Mouse (Mus musculus): ENCODE data around the gene Tmem235. TPM values are rescaled to one million over a fixed set of nuclear protein-coding genes. Genes with fewer than 3 reads are reported as not detected.

The Tmem235 gene
- polyA plus RNA-seq, 2 experiments: not detected

DNA sequence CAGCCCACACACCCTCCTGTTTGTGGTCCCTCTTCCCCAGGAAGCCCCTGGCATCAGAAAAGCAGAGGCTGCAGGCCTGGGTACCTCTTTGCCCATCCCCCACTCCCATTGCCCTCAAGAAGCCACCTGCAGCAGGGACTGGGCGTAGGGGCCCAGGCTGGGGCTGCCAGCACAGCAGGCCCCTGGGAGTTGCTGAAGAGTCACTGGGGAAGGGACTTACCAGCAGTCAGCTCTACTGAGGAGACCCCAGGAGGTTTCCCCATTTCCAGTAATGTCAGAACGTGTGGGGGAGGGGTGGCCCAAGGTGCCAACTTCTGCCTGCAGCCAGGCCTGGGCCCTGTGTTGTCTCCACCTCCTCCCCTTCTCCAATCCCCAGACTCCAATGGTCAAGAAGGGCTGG lies 41.7 kb downstream of the Tmem235 start:
- Histone ChIP-seq H3K4me1 (ENCODE audit: control insufficient read depth, insufficient read depth, low read length) (no peaks in the 10 kb centered on the region), H3K9ac (ENCODE audit: low read depth, low read length, severe bottlenecking) (no peak overlapping the region), H3K36me3 (ENCODE audit: control insufficient read depth, insufficient read depth, low read length) (no peaks in the 10 kb centered on the region), H3K4me3 (replicated peaks; ENCODE audit: low read length) (no peak overlapping the region), H3K27me3 (ENCODE audit: control insufficient read depth, insufficient read depth, low read length) (no peaks in the 10 kb centered on the region), H3K9me3 (ENCODE audit: control insufficient read depth, low read length) (no peaks in the 10 kb centered on the region), H3K27ac (replicated peaks; ENCODE audit: low read depth, low read length) (no peak overlapping the region), H3K4me2 (replicated peaks; ENCODE audit: low read depth, low read length, severe bottlenecking) (no peak overlapping the region)
- DNase-seq (ENCODE audit: low spot score) (no peak), ATAC-seq (ENCODE audit: low FRiP score, low read depth) (no peak)
- TF ChIP-seq POLR2A (IDR thresholded peaks at IDR 0.05; ENCODE audit: borderline replicate concordance, extremely low read depth, insufficient read depth, insufficient read length): no peak
- WGBS: 46% methylated on average over 2 of the region's 2 CpGs

DNA sequence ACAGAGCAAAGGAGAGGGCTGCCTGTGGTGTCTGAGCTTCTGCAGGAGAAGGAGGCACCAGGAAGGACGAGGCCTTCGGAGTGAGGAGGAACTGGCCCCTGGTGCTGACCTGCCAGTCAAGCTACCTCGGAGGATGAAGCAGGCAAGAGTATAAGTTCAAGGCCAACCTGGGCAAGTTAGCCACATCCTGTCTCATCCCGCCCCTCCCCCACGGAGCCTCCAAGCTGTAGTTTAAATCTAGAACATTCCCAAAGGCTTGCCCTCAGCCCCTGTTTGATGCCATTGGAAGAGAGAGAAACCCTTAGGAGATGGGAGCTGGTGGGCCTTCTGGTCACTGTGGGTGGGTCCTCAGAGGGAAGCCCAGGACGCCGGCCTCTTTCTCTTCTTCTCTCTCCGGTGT lies 43.9 kb downstream of the Tmem235 start:
- no peak for TF ChIP-seq POLR2A (IDR thresholded peaks at IDR 0.05; ENCODE audit: borderline replicate concordance, extremely low read depth, insufficient read depth, insufficient read length)
- DNase-seq (ENCODE audit: low spot score): no peak
- Histone ChIP-seq H3K36me3 (ENCODE audit: control insufficient read depth, insufficient read depth, low read length) (no peaks in the 10 kb centered on the region), H3K27me3 (ENCODE audit: control insufficient read depth, insufficient read depth, low read length) (no peaks in the 10 kb centered on the region), H3K9ac (ENCODE audit: low read depth, low read length, severe bottlenecking) (no peak overlapping the region), H3K9me3 (ENCODE audit: control insufficient read depth, low read length) (no peaks in the 10 kb centered on the region), H3K4me2 (replicated peaks; ENCODE audit: low read depth, low read length, severe bottlenecking) (no peak overlapping the region), H3K4me1 (ENCODE audit: control insufficient read depth, insufficient read depth, low read length) (no peaks in the 10 kb centered on the region), H3K27ac (replicated peaks; ENCODE audit: low read depth, low read length) (no peak overlapping the region), H3K4me3 (replicated peaks; ENCODE audit: low read length) (no peak overlapping the region)
- whole genome bisulfite sequencing: 87% methylated on average over 8 of the region's 8 CpGs
- no peak for ATAC-seq (ENCODE audit: low FRiP score, low read depth)

DNA sequence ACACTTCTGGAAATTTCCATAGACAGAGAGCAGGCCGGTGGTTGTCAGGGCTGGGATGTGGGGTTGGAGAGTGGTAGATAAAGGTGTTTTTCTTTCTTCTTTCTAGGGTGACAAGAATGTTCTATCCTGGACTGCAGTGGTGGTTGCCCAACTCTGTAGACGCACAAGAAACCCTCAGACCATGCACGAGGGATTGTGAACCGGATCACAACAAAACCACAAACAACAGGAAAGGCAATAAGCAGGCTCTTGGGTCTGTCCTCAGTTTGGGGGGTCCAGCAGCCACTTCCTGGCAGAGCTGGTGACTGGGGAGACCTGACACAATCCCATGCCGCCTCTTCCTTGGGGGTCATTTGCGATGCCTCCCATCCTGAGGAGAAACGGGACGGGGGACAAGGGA lies 48.8 kb downstream of the Tmem235 start:
- Histone ChIP-seq H3K36me3 (ENCODE audit: control insufficient read depth, insufficient read depth, low read length) (no peaks in the 10 kb centered on the region), H3K4me3 (replicated peaks; ENCODE audit: low read length) (no peak overlapping the region), H3K9me3 (ENCODE audit: control insufficient read depth, low read length) (no peaks in the 10 kb centered on the region), H3K4me2 (replicated peaks; ENCODE audit: low read depth, low read length, severe bottlenecking) (no peak overlapping the region), H3K27me3 (ENCODE audit: control insufficient read depth, insufficient read depth, low read length) (no peaks in the 10 kb centered on the region), H3K4me1 (ENCODE audit: control insufficient read depth, insufficient read depth, low read length) (peaks cover 2% of the 10 kb centered on the region; the same call in 1 of the 2 replicates), H3K27ac (replicated peaks; ENCODE audit: low read depth, low read length) (no peak overlapping the region), H3K9ac (ENCODE audit: low read depth, low read length, severe bottlenecking) (no peak overlapping the region)
- no peak for ATAC-seq (ENCODE audit: low FRiP score, low read depth)
- no peak for DNase-seq (ENCODE audit: low spot score)
- 84% methylated on average over 8 of the region's 8 CpGs for WGBS
- TF ChIP-seq POLR2A (IDR thresholded peaks at IDR 0.05; ENCODE audit: borderline replicate concordance, extremely low read depth, insufficient read depth, insufficient read length): no peak

DNA sequence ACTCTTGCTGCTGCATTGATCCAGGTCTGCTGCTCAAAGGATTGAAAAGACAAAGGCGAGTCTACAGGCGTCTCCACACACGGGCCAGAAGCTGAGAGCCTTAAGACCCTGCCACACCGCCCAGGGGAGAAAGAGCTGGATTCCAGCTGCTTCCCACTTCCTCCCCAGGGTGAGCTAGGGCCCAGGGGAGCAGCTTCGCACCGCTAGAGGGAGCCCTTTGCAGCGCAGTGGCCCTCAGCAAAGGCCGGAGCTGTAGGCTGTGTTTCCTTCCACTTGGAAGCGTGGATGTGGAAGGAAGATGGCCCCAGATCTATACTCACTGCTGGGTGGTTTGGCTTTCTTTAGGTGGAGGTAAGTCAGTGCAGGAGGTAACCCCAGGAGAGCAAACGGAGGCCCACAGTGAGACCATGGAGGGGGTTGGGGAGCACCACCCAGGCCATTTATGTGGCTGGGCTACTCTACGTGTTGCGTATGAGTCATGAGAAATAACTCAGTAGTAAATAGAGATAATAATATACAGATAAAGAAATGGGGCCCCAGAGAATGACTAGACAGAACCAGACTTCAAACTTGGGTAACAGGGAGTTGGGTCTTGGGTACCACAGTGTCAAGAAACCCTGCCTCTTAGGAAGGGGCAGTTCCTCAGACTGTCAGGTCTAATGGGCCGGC lies 52.3 kb downstream of the Tmem235 start:
- DNase-seq (ENCODE audit: low spot score) (peak; percentile 59), ATAC-seq (ENCODE audit: low FRiP score, low read depth) (peak; percentile 64)
- 31% methylated on average over 12 of the region's 13 CpGs for WGBS
- H3K9ac ChIP-seq (ENCODE audit: low read depth, low read length, severe bottlenecking): no peak overlapping the region
- no peaks in the 10 kb centered on the region for H3K27me3 ChIP-seq (ENCODE audit: control insufficient read depth, insufficient read depth, low read length)
- H3K36me3 ChIP-seq (ENCODE audit: control insufficient read depth, insufficient read depth, low read length): no peaks in the 10 kb centered on the region
- no peak overlapping the region for H3K4me2 ChIP-seq (replicated peaks; ENCODE audit: low read depth, low read length, severe bottlenecking)
- H3K4me3 ChIP-seq (replicated peaks; ENCODE audit: low read length): no peak overlapping the region
- H3K4me1 ChIP-seq (ENCODE audit: control insufficient read depth, insufficient read depth, low read length): peaks cover 2% of the 10 kb centered on the region; the same call in 1 of the 2 replicates
- 0 out of 2 replicates have a peak, but pooled peaks cover 6% of the 10 kb centered on the region for H3K9me3 ChIP-seq (ENCODE audit: control insufficient read depth, low read length)
- H3K27ac ChIP-seq (replicated peaks; ENCODE audit: low read depth, low read length): no peak overlapping the region
- TF ChIP-seq POLR2A (IDR thresholded peaks at IDR 0.05; ENCODE audit: borderline replicate concordance, extremely low read depth, insufficient read depth, insufficient read length): no peak

DNA sequence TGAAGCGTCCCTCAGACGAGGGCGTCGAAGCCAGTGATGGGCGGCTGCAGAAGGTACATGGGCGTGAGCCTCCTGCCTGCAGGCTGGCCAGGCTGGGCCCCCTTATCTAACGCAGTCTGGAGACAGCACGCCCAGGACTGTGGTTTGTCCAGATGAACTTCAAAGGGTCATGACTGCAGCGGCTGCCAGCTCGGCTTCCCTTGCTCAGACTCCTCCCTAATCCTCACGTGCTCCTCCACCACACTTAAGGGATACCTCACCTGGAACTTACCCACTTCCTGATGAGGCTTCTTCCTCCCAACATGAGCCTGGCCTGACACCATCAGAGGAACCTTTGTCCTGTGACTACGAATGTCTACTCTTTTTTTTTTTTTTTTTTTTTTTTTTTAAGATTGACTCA lies 54.0 kb downstream of the Tmem235 start:
- Histone ChIP-seq H3K4me2 (replicated peaks; ENCODE audit: low read depth, low read length, severe bottlenecking) (no peak overlapping the region), H3K27ac (replicated peaks; ENCODE audit: low read depth, low read length) (no peak overlapping the region), H3K36me3 (ENCODE audit: control insufficient read depth, insufficient read depth, low read length) (no peaks in the 10 kb centered on the region), H3K9ac (ENCODE audit: low read depth, low read length, severe bottlenecking) (no peak overlapping the region), H3K9me3 (ENCODE audit: control insufficient read depth, low read length) (0 out of 2 replicates have a peak, but pooled peaks cover 6% of the 10 kb centered on the region), H3K4me1 (ENCODE audit: control insufficient read depth, insufficient read depth, low read length) (peaks cover 2% of the 10 kb centered on the region; the same call in 1 of the 2 replicates), H3K27me3 (ENCODE audit: control insufficient read depth, insufficient read depth, low read length) (no peaks in the 10 kb centered on the region), H3K4me3 (replicated peaks; ENCODE audit: low read length) (no peak overlapping the region)
- DNase-seq (ENCODE audit: low spot score) (no peak), ATAC-seq (ENCODE audit: low FRiP score, low read depth) (no peak)
- TF ChIP-seq POLR2A (IDR thresholded peaks at IDR 0.05; ENCODE audit: borderline replicate concordance, extremely low read depth, insufficient read depth, insufficient read length): no peak
- WGBS: 55% methylated on average over 12 of the region's 12 CpGs

Other genes with a start within 250 kb of the Tmem235 start
- gene Tnrc6c, start 206.5 kb upstream of the Tmem235 start, polyA plus RNA-seq (2012; rRNA removed): 34.7 and 43.7 TPM in 2 replicates
- gene Tnrc6c, start 206.5 kb upstream of the Tmem235 start, polyA plus RNA-seq (2014; fragmentation: Nextera tagmentation; extraction: Ambion mirVana): 18.1 and 21.1 TPM in 2 replicates
- 3.1 and 4.6 TPM in 2 replicates for gene Tmc8, start 78.7 kb upstream of the Tmem235 start, polyA plus RNA-seq (2012; rRNA removed)
- gene Tmc8, start 78.7 kb upstream of the Tmem235 start, polyA plus RNA-seq (2014; fragmentation: Nextera tagmentation; extraction: Ambion mirVana): 1.1 and 1.2 TPM in 2 replicates
- 28.2 and 31.1 TPM in 2 replicates for gene Tmc6, start 78.6 kb upstream of the Tmem235 start, polyA plus RNA-seq (2012; rRNA removed)
- gene Tmc6, start 78.6 kb upstream of the Tmem235 start, polyA plus RNA-seq (2014; fragmentation: Nextera tagmentation; extraction: Ambion mirVana): 19.0 and 24.5 TPM in 2 replicates
- gene 6030468B19Rik, start 63.1 kb upstream of the Tmem235 start, polyA plus RNA-seq (2012; rRNA removed): 0.11 and 0.41 TPM in 2 replicates
- gene 6030468B19Rik, start 63.1 kb upstream of the Tmem235 start, polyA plus RNA-seq (2014; fragmentation: Nextera tagmentation; extraction: Ambion mirVana): not detected in 2 replicates
- 0.17 and 0.62 TPM in 2 replicates for gene Gm20708, start 51.1 kb upstream of the Tmem235 start, polyA plus RNA-seq (2012; rRNA removed)
- gene Gm20708, start 51.1 kb upstream of the Tmem235 start, polyA plus RNA-seq (2014; fragmentation: Nextera tagmentation; extraction: Ambion mirVana): 0.59 and 0.92 TPM in 2 replicates
- gene Syngr2, start 51.1 kb upstream of the Tmem235 start, polyA plus RNA-seq (2012; rRNA removed): 41.4 and 58.5 TPM in 2 replicates
- 68.3 and 75.8 TPM in 2 replicates for gene Syngr2, start 51.1 kb upstream of the Tmem235 start, polyA plus RNA-seq (2014; fragmentation: Nextera tagmentation; extraction: Ambion mirVana)
- gene Afmid, start 34.8 kb upstream of the Tmem235 start, polyA plus RNA-seq (2012; rRNA removed): 10.4 TPM in 2 replicates
- 4.6 and 5.3 TPM in 2 replicates for gene Afmid, start 34.8 kb upstream of the Tmem235 start, polyA plus RNA-seq (2014; fragmentation: Nextera tagmentation; extraction: Ambion mirVana)
- 160 and 175 TPM in 2 replicates for gene Tk1, start 34.7 kb upstream of the Tmem235 start, polyA plus RNA-seq (2012; rRNA removed)
- 128 and 132 TPM in 2 replicates for gene Tk1, start 34.7 kb upstream of the Tmem235 start, polyA plus RNA-seq (2014; fragmentation: Nextera tagmentation; extraction: Ambion mirVana)
- gene Birc5, start 11.5 kb upstream of the Tmem235 start, polyA plus RNA-seq (2012; rRNA removed): 128 and 138 TPM in 2 replicates
- 267 and 276 TPM in 2 replicates for gene Birc5, start 11.5 kb upstream of the Tmem235 start, polyA plus RNA-seq (2014; fragmentation: Nextera tagmentation; extraction: Ambion mirVana)
- 6.5 and 6.9 TPM in 2 replicates for gene Tha1, start 12.7 kb downstream of the Tmem235 start, polyA plus RNA-seq (2012; rRNA removed)
- gene Tha1, start 12.7 kb downstream of the Tmem235 start, polyA plus RNA-seq (2014; fragmentation: Nextera tagmentation; extraction: Ambion mirVana): 3.4 and 4.1 TPM in 2 replicates
- gene Socs3, start 109.3 kb downstream of the Tmem235 start, polyA plus RNA-seq (2012; rRNA removed): 18.4 and 21.3 TPM in 2 replicates
- 6.4 and 8.6 TPM in 2 replicates for gene Socs3, start 109.3 kb downstream of the Tmem235 start, polyA plus RNA-seq (2014; fragmentation: Nextera tagmentation; extraction: Ambion mirVana)
- gene Pgs1, start 125.5 kb downstream of the Tmem235 start, polyA plus RNA-seq (2012; rRNA removed): 36.2 and 41.7 TPM in 2 replicates
- 30.5 and 35.9 TPM in 2 replicates for gene Pgs1, start 125.5 kb downstream of the Tmem235 start, polyA plus RNA-seq (2014; fragmentation: Nextera tagmentation; extraction: Ambion mirVana)